Mouse (Mus musculus): ENCODE measurements at regions not wholly inside any gene's neighbourhood (a gene's known extent, or its start where the extent isn't known, plus 50 kb on each side); places are given as distances from the start of the nearest gene placed in this dataset.
A peak's percentile ranks its signal among the peaks of the same experiment; 100 is the strongest.

DNA sequence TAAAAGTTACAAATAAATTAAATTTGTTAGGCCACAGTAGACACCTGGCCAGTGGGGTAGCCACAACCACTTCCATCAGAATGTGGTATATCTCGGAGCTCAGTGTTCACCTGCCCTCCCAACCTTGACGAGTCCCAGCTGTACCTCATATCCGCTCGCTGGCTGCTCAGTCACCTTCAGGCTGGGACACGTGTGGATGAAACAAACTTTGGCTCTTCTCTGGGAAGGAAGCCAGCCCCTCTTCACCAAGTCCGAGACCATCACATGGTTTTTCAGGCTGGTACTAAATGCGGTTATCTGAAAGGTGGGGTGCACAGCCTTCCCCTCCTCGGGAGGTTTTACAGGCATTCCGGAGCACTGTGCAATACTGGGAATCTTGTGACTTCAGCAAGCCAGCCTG lies 113.3 kb upstream of the D7Ertd443e start:
- H3K27me3 ChIP-seq (replicated peaks) = no peaks in the 10 kb centered on the region
- 28% methylated on average over 9 of the region's 9 CpGs for WGBS
- no peaks in the 10 kb centered on the region for H3K9me3 ChIP-seq
- peak overlapping the region; percentile 61 for H3K27ac ChIP-seq (replicated peaks)
- H3K4me1 ChIP-seq = peaks cover 28% of the 10 kb centered on the region
- peak overlapping the region; percentile 52 for H3K4me2 ChIP-seq
- peak overlapping the region; percentile 20 for H3K4me3 ChIP-seq
- ATAC-seq (ENCODE audit: extremely low read depth, insufficient number of reproducible peaks, low FRiP score, low TSS enrichment) = no peak
- 0 out of 2 replicates have a peak overlapping the region, but pooled peaks have one; percentile 13 for H3K9ac ChIP-seq
- no peaks in the 10 kb centered on the region for H3K36me3 ChIP-seq

DNA sequence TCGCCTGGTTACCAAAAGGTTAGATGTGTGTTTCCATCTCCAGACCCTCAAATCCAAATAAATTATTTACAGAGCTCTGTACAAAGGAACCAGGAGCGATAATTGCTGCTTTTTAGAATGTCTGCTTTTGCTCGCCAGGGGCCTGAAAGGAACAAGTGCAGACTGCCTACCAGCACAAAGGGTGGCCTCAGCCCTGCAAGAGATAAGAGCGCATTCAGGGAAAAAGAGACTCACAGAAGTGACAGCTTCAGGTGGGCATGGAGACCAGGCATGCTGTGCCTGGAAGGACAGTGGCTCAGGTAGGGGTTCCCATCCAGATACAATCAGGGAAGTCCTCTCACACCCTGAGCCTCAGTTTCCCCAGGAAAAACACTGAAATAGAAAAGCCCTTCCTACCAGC lies 114.0 kb upstream of the D7Ertd443e start:
- Histone ChIP-seq H3K4me1 (peaks cover 28% of the 10 kb centered on the region), H3K9ac (peak overlapping the region; percentile 13; the same call in 1 of the 2 replicates), H3K36me3 (no peaks in the 10 kb centered on the region), H3K27me3 (replicated peaks) (no peaks in the 10 kb centered on the region), H3K27ac (replicated peaks) (peak overlapping the region; percentile 61), H3K4me2 (peak overlapping the region; percentile 52), H3K9me3 (no peaks in the 10 kb centered on the region), H3K4me3 (no peak overlapping the region)
- 20% methylated on average over 4 of the region's 4 CpGs for WGBS
- no peak for ATAC-seq (ENCODE audit: extremely low read depth, insufficient number of reproducible peaks, low FRiP score, low TSS enrichment)

GRCm38 (mm10) chr7:134500210-134500609 lies 114.7 kb upstream of the D7Ertd443e start:
- Histone ChIP-seq H3K36me3 (no peaks in the 10 kb centered on the region), H3K27me3 (replicated peaks) (no peaks in the 10 kb centered on the region), H3K27ac (replicated peaks) (no peak overlapping the region), H3K9me3 (no peaks in the 10 kb centered on the region), H3K9ac (no peak overlapping the region), H3K4me3 (no peak overlapping the region), H3K4me1 (peaks cover 28% of the 10 kb centered on the region), H3K4me2 (no peak overlapping the region)
- 58% methylated on average over 4 of the region's 4 CpGs for WGBS
- ATAC-seq (ENCODE audit: extremely low read depth, insufficient number of reproducible peaks, low FRiP score, low TSS enrichment) = no peak

GRCm38 (mm10) chr7:134501079-134501478 lies 115.6 kb upstream of the D7Ertd443e start:
- Histone ChIP-seq H3K36me3 (no peaks in the 10 kb centered on the region), H3K9me3 (no peaks in the 10 kb centered on the region), H3K4me1 (peaks cover 28% of the 10 kb centered on the region), H3K9ac (no peak overlapping the region), H3K27ac (replicated peaks) (no peak overlapping the region), H3K4me3 (no peak overlapping the region), H3K4me2 (no peak overlapping the region), H3K27me3 (replicated peaks) (no peaks in the 10 kb centered on the region)
- 34% methylated on average over 1 of the region's 1 CpGs for WGBS
- ATAC-seq (ENCODE audit: extremely low read depth, insufficient number of reproducible peaks, low FRiP score, low TSS enrichment) = no peak

DNA sequence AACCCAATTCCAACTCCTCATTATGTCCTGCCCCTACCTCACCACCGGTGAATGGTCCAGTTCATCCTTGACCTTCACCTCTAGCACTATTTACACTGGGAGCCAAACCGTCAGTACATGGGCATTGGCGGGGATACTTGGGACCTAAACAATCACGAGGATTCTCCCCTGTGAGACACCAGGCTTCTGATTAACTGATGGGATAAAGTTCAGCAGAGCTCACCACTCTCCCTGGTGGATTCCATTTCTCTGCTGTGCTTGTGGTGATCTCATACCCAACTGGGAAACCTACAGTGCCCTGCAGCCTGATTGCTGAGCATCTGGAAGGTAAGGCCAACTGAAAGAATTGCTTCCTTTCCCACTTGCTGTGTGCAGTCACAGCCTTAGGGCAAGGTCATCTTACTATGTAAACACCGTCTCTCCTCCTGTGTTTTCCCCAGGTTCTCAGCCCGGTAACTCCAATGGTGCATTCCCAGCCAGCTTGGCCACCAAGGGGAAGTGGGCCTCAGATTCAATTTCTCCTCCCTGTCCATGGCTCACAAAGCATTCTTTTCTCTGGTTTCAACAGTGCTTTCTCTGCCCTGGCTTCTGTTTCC lies 125.0 kb upstream of the D7Ertd443e start:
- H3K9me3 ChIP-seq = no peaks in the 10 kb centered on the region
- no peak overlapping the region for H3K4me2 ChIP-seq
- H3K4me3 ChIP-seq = no peak overlapping the region
- H3K27ac ChIP-seq (replicated peaks) = no peak overlapping the region
- H3K4me1 ChIP-seq = no peaks in the 10 kb centered on the region
- no peak overlapping the region for H3K9ac ChIP-seq
- ATAC-seq (ENCODE audit: extremely low read depth, insufficient number of reproducible peaks, low FRiP score, low TSS enrichment) = no peak
- WGBS = 66% methylated on average over 6 of the region's 6 CpGs
- H3K27me3 ChIP-seq (replicated peaks) = no peaks in the 10 kb centered on the region
- H3K36me3 ChIP-seq = no peaks in the 10 kb centered on the region

- H3K36me3 ChIP-seq = no peaks in the 10 kb centered on the region
- H3K4me3 ChIP-seq = no peak overlapping the region
- H3K4me1 ChIP-seq = 0 out of 2 replicates have a peak, but pooled peaks cover 5% of the 10 kb centered on the region
- no peak for ATAC-seq (ENCODE audit: extremely low read depth, insufficient number of reproducible peaks, low FRiP score, low TSS enrichment)
- H3K4me2 ChIP-seq = no peak overlapping the region
- H3K27me3 ChIP-seq (replicated peaks) = no peaks in the 10 kb centered on the region
- no peak overlapping the region for H3K27ac ChIP-seq (replicated peaks)
- no peak overlapping the region for H3K9ac ChIP-seq
- no peaks in the 10 kb centered on the region for H3K9me3 ChIP-seq
- WGBS = 43% methylated on average over 9 of the region's 9 CpGs
These were observed 134.0 kb upstream of the D7Ertd443e start for GRCm38 (mm10) chr7:134519372-134519975.

- WGBS = 54% methylated on average over 8 of the region's 8 CpGs
- H3K27ac ChIP-seq (replicated peaks) = no peak overlapping the region
- no peak for ATAC-seq (ENCODE audit: extremely low read depth, insufficient number of reproducible peaks, low FRiP score, low TSS enrichment)
These were observed 138.4 kb upstream of the D7Ertd443e start for GRCm38 (mm10) chr7:134523897-134524296.

DNA sequence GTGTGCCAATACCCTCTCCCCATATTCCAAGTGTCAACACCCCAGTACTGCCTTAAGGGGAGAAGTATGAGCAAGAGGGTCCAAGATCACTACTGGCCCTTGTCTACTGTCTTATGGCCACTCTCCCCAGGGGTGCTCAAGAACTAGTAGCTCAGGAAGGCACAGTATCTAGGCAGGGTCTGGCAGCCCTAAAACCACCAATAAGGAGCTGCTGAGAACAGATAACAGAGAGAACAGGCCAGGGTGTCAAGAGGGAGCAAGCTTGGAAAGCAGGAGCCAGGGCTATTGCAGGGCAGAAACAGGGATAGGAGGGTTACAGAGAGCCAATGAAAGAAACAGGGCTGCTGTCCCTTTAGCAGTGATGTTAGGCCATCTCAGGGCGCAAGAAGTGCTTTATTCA lies 139.6 kb upstream of the D7Ertd443e start:
- Histone ChIP-seq H3K4me1 (no peaks in the 10 kb centered on the region), H3K36me3 (no peaks in the 10 kb centered on the region), H3K27me3 (replicated peaks) (no peaks in the 10 kb centered on the region), H3K27ac (replicated peaks) (no peak overlapping the region), H3K9me3 (no peaks in the 10 kb centered on the region), H3K4me3 (no peak overlapping the region), H3K9ac (no peak overlapping the region), H3K4me2 (no peak overlapping the region)
- ATAC-seq (ENCODE audit: extremely low read depth, insufficient number of reproducible peaks, low FRiP score, low TSS enrichment) = no peak
- 63% methylated on average over 1 of the region's 1 CpGs for WGBS

More at GRCm38 (mm10) chr7:134523897-134524296, 138.4 kb upstream of the D7Ertd443e start:
- no peaks in the 10 kb centered on the region for H3K36me3 ChIP-seq
- H3K4me2 ChIP-seq = no peak overlapping the region
- no peaks in the 10 kb centered on the region for H3K27me3 ChIP-seq (replicated peaks)
- 0 out of 2 replicates have a peak, but pooled peaks cover 5% of the 10 kb centered on the region for H3K4me1 ChIP-seq
- H3K9ac ChIP-seq = no peak overlapping the region
- H3K4me3 ChIP-seq = no peak overlapping the region
- H3K9me3 ChIP-seq = no peaks in the 10 kb centered on the region

GRCm38 (mm10) chr7:134525461-134525860 lies 140.0 kb upstream of the D7Ertd443e start:
- WGBS = 81% methylated on average over 2 of the region's 2 CpGs
- Histone ChIP-seq H3K4me3 (no peak overlapping the region), H3K9me3 (no peaks in the 10 kb centered on the region), H3K27ac (replicated peaks) (no peak overlapping the region), H3K4me1 (no peaks in the 10 kb centered on the region), H3K4me2 (no peak overlapping the region), H3K27me3 (replicated peaks) (no peaks in the 10 kb centered on the region), H3K36me3 (no peaks in the 10 kb centered on the region), H3K9ac (no peak overlapping the region)
- ATAC-seq (ENCODE audit: extremely low read depth, insufficient number of reproducible peaks, low FRiP score, low TSS enrichment) = no peak

GRCm38 (mm10) chr7:134527351-134527750 lies 141.9 kb upstream of the D7Ertd443e start:
- H3K9me3 ChIP-seq = peaks cover 4% of the 10 kb centered on the region; the same call in 1 of the 2 replicates
- H3K4me1 ChIP-seq = no peaks in the 10 kb centered on the region
- no peak overlapping the region for H3K27ac ChIP-seq (replicated peaks)
- no peaks in the 10 kb centered on the region for H3K36me3 ChIP-seq
- H3K27me3 ChIP-seq (replicated peaks) = no peaks in the 10 kb centered on the region
- WGBS = 79% methylated on average over 2 of the region's 2 CpGs
- no peak overlapping the region for H3K9ac ChIP-seq
- ATAC-seq (ENCODE audit: extremely low read depth, insufficient number of reproducible peaks, low FRiP score, low TSS enrichment) = no peak
- no peak overlapping the region for H3K4me3 ChIP-seq
- no peak overlapping the region for H3K4me2 ChIP-seq

DNA sequence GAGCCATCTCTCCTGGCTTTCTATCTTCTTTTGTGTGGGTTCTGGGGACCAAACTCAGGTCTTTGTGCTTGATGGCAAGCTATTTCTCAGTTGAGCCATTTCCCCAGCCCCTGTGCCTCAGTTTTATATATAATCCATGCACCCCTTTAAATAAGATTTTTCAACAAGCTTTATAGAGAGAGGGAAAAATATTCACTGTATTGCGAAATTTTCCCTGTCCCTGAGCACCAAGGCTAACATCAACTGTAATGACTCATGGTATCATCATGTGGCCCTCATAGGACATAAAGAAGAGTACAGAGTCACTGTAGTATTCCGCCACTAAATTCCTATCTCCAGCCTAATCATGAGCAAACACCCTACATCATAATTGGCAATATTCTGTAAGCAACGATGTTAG lies 142.4 kb upstream of the Dock1 start:
- 76% methylated on average over 3 of the region's 3 CpGs for WGBS
- ATAC-seq (ENCODE audit: extremely low read depth, insufficient number of reproducible peaks, low FRiP score, low TSS enrichment) = no peak
- Histone ChIP-seq H3K27ac (replicated peaks) (no peak overlapping the region), H3K4me1 (no peaks in the 10 kb centered on the region), H3K9ac (no peak overlapping the region), H3K4me3 (no peak overlapping the region), H3K27me3 (replicated peaks) (no peaks in the 10 kb centered on the region), H3K36me3 (no peaks in the 10 kb centered on the region), H3K9me3 (peaks cover 4% of the 10 kb centered on the region; the same call in 1 of the 2 replicates), H3K4me2 (no peak overlapping the region)

GRCm38 (mm10) chr7:134534821-134535220 lies 135.6 kb upstream of the Dock1 start:
- WGBS = 75% methylated on average over 4 of the region's 4 CpGs
- no peak overlapping the region for H3K4me3 ChIP-seq
- H3K27ac ChIP-seq (replicated peaks) = no peak overlapping the region

More at GRCm38 (mm10) chr7:134534821-134535220, 135.6 kb upstream of the Dock1 start:
- H3K27me3 ChIP-seq (replicated peaks) = no peaks in the 10 kb centered on the region
- H3K9ac ChIP-seq = no peak overlapping the region
- no peak overlapping the region for H3K4me2 ChIP-seq
- no peaks in the 10 kb centered on the region for H3K4me1 ChIP-seq
- H3K9me3 ChIP-seq = peaks cover 4% of the 10 kb centered on the region; the same call in 1 of the 2 replicates
- no peaks in the 10 kb centered on the region for H3K36me3 ChIP-seq
- no peak for ATAC-seq (ENCODE audit: extremely low read depth, insufficient number of reproducible peaks, low FRiP score, low TSS enrichment)
